Mouse (Mus musculus): ENCODE measurements around the gene Gopc. TPM values are rescaled to one million over a fixed set of nuclear protein-coding genes. Genes with fewer than 3 reads are reported as not detected.

Gene Gopc
- polyA plus RNA-seq, 1 experiment from 2014 or later, result 18.5 TPM

DNA sequence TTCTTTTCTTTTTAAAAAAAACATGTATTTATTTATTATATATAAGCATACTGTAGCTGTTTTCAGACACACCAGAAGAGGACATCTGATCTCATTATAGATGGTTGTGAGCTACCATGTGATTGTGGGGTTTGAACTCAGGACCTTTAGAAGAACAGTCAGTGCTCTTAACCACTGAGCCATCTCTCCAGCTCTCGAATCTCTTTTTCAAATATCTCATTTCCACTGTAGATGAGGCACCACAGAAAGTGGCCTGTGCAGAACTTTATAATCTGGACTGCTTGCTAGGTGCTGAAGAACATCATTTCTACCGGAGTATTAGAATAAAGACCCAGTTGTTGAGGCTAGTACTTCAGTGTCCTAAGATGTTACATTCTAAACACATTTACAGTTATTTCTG is 33.1 kb upstream of the Gopc start:
- DNase-seq (ENCODE audit: low spot score) (no peak), ATAC-seq (replicated peaks; ENCODE audit: low FRiP score, low read depth) (no peak)
- Histone ChIP-seq H3K27ac (no peak overlapping the region), H3K9me3 (replicated peaks; ENCODE audit: low read length) (no peaks in the 10 kb centered on the region), H3K4me3 (replicated peaks; ENCODE audit: low read depth, low read length) (no peak overlapping the region), H3K27me3 (ENCODE audit: insufficient read depth, low read length) (no peaks in the 10 kb centered on the region), H3K4me2 (ENCODE audit: low read length) (no peak overlapping the region), H3K4me1 (replicated peaks; ENCODE audit: insufficient read depth, low read length) (no peaks in the 10 kb centered on the region), H3K9ac (ENCODE audit: low read depth, low read length) (no peak overlapping the region), H3K36me3 (ENCODE audit: insufficient read depth, low read length) (no peaks in the 10 kb centered on the region)
- no peak for TF ChIP-seq CTCF (IDR thresholded peaks at IDR 0.05; ENCODE audit: low read depth)
- 90% methylated on average over 2 of the region's 2 CpGs for WGBS

DNA sequence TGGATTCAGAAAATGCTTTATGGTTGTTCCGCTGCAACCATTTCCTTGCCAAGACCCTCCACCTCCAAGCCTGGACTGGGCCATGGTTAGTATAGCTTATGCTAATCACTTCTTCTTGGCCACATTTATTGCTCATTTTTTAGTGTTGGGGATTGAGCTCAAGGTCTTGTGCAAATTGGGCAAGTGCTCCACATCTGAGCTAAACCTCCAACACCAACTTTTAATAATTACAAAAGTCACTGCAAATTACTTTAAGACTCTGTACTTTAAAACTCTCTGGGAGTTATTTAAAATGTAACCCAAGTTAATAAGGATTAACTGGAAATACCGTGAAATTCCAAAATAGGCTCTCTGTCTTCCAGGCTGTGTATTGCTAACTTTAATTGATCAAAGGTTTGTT is 25.6 kb upstream of the Gopc start:
- Histone ChIP-seq H3K27me3 (ENCODE audit: insufficient read depth, low read length) (no peaks in the 10 kb centered on the region), H3K4me2 (ENCODE audit: low read length) (no peak overlapping the region), H3K9ac (ENCODE audit: low read depth, low read length) (no peak overlapping the region), H3K9me3 (replicated peaks; ENCODE audit: low read length) (no peaks in the 10 kb centered on the region), H3K27ac (peak overlapping the region; percentile 10; the same call in 1 of the 2 replicates), H3K4me1 (replicated peaks; ENCODE audit: insufficient read depth, low read length) (no peaks in the 10 kb centered on the region), H3K36me3 (ENCODE audit: insufficient read depth, low read length) (no peaks in the 10 kb centered on the region), H3K4me3 (replicated peaks; ENCODE audit: low read depth, low read length) (no peak overlapping the region)
- DNase-seq (ENCODE audit: low spot score), result no peak
- no peak for ATAC-seq (replicated peaks; ENCODE audit: low FRiP score, low read depth)
- WGBS, result 78% methylated on average over 2 of the region's 2 CpGs
- no peak for TF ChIP-seq CTCF (IDR thresholded peaks at IDR 0.05; ENCODE audit: low read depth)

DNA sequence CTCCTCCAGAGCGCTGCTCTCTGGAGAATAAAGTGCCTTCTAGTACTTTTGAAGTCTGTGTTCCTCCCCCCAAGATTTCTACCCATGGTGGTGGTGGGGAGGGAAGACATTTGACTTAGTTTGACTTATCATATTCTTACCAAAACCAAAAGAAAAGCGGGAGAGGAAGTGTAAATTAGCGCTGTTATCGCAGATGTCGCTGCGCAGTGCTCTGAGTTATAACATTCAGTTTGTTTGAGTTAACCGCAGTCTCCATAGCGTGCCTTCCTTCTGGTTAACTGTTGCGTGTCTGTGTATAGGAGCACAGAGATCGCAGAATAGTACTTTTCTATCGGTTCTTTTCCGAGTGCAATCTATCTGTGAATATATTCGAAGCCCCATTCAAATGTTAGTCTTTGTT is 23.2 kb upstream of the Gopc start:
- WGBS, result 88% methylated on average over 13 of the region's 13 CpGs
- no peaks in the 10 kb centered on the region for H3K4me1 ChIP-seq (replicated peaks; ENCODE audit: insufficient read depth, low read length)
- no peak for ATAC-seq (replicated peaks; ENCODE audit: low FRiP score, low read depth)
- no peak for TF ChIP-seq CTCF (IDR thresholded peaks at IDR 0.05; ENCODE audit: low read depth)
- no peak overlapping the region for H3K4me2 ChIP-seq (ENCODE audit: low read length)
- H3K27me3 ChIP-seq (ENCODE audit: insufficient read depth, low read length), result no peaks in the 10 kb centered on the region
- H3K27ac ChIP-seq, result no peak overlapping the region
- no peaks in the 10 kb centered on the region for H3K9me3 ChIP-seq (replicated peaks; ENCODE audit: low read length)
- no peak for DNase-seq (ENCODE audit: low spot score)
- H3K9ac ChIP-seq (ENCODE audit: low read depth, low read length), result no peak overlapping the region
- H3K36me3 ChIP-seq (ENCODE audit: insufficient read depth, low read length), result no peaks in the 10 kb centered on the region
- no peak overlapping the region for H3K4me3 ChIP-seq (replicated peaks; ENCODE audit: low read depth, low read length)

DNA sequence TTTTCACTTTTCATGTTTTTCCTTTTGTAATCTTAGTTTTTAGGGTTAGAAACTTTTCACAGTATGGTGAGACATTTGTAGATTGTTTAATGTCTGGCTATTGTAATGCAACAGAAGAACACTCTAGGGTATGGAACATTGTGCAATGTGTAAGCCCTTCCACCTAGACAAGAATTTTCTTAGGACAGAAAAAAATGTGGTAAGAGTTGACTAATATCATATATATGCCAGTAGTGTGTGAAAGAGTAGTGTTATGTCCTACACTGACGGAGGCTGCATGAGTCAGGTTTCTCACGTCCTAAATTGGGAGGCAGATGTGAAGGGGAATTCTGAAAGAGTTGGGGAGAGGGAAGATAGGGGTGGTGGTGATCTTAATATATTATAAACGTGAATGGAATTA is 17.8 kb upstream of the Gopc start:
- Histone ChIP-seq H3K4me1 (replicated peaks; ENCODE audit: insufficient read depth, low read length) (no peaks in the 10 kb centered on the region), H3K9ac (ENCODE audit: low read depth, low read length) (no peak overlapping the region), H3K9me3 (replicated peaks; ENCODE audit: low read length) (no peaks in the 10 kb centered on the region), H3K27ac (no peak overlapping the region), H3K27me3 (ENCODE audit: insufficient read depth, low read length) (no peaks in the 10 kb centered on the region), H3K4me2 (ENCODE audit: low read length) (no peak overlapping the region), H3K36me3 (ENCODE audit: insufficient read depth, low read length) (no peaks in the 10 kb centered on the region), H3K4me3 (replicated peaks; ENCODE audit: low read depth, low read length) (no peak overlapping the region)
- WGBS, result 57% methylated on average over 3 of the region's 3 CpGs
- ATAC-seq (replicated peaks; ENCODE audit: low FRiP score, low read depth) (no peak), DNase-seq (ENCODE audit: low spot score) (no peak)
- no peak for TF ChIP-seq CTCF (IDR thresholded peaks at IDR 0.05; ENCODE audit: low read depth)

DNA sequence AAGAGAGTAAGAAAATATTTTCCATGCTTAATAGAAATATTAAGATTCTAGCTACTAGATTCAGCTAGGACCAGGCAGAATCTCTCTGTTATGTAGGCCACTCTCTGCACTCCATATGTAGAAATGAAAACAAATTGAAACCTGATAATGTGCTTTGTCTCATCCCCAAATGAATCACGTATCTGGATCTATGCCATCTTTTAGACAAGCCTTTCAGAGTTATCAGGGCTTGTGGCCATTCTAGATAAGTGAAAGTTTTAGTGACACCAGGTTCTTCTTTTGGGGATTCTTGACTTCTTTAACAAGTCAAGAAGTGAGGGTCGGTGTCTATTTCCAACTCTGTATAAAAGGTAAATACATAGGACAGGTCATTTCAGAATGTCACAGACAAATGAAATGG is 16.8 kb upstream of the Gopc start:
- ATAC-seq (replicated peaks; ENCODE audit: low FRiP score, low read depth) (no peak), DNase-seq (ENCODE audit: low spot score) (no peak)
- Histone ChIP-seq H3K36me3 (ENCODE audit: insufficient read depth, low read length) (no peaks in the 10 kb centered on the region), H3K27ac (no peak overlapping the region), H3K9me3 (replicated peaks; ENCODE audit: low read length) (no peaks in the 10 kb centered on the region), H3K27me3 (ENCODE audit: insufficient read depth, low read length) (no peaks in the 10 kb centered on the region), H3K9ac (ENCODE audit: low read depth, low read length) (no peak overlapping the region), H3K4me3 (replicated peaks; ENCODE audit: low read depth, low read length) (no peak overlapping the region), H3K4me2 (ENCODE audit: low read length) (no peak overlapping the region), H3K4me1 (replicated peaks; ENCODE audit: insufficient read depth, low read length) (no peaks in the 10 kb centered on the region)
- TF ChIP-seq CTCF (IDR thresholded peaks at IDR 0.05; ENCODE audit: low read depth), result no peak
- WGBS, result 74% methylated on average over 2 of the region's 2 CpGs

DNA sequence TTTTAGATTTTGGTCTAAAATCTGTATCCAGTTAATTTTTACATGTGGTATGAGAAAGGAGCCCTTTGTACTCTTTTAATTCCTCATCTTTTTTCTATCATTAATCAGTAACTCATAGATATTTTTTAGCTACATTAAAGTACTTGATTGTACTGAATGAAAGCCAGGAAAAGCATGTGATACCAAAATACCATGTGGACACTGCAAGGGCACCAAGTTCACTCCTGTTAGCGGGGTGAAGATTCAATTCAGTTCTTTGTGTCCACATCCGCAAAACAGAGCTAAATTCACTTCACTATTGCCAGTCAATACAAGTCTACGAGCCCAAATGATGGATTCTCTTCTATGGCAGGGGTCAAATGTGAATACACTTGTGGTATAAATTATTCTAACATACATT is 14.7 kb upstream of the Gopc start:
- no peak for TF ChIP-seq CTCF (IDR thresholded peaks at IDR 0.05; ENCODE audit: low read depth)
- H3K9me3 ChIP-seq (replicated peaks; ENCODE audit: low read length), result no peaks in the 10 kb centered on the region
- H3K27ac ChIP-seq, result no peak overlapping the region
- no peaks in the 10 kb centered on the region for H3K36me3 ChIP-seq (ENCODE audit: insufficient read depth, low read length)
- H3K9ac ChIP-seq (ENCODE audit: low read depth, low read length), result no peak overlapping the region
- WGBS, result 76% methylated on average over 3 of the region's 3 CpGs
- ATAC-seq (replicated peaks; ENCODE audit: low FRiP score, low read depth), result no peak
- no peaks in the 10 kb centered on the region for H3K4me1 ChIP-seq (replicated peaks; ENCODE audit: insufficient read depth, low read length)
- DNase-seq (ENCODE audit: low spot score), result peak; percentile 7
- no peak overlapping the region for H3K4me3 ChIP-seq (replicated peaks; ENCODE audit: low read depth, low read length)
- H3K4me2 ChIP-seq (ENCODE audit: low read length), result no peak overlapping the region
- no peaks in the 10 kb centered on the region for H3K27me3 ChIP-seq (ENCODE audit: insufficient read depth, low read length)

DNA sequence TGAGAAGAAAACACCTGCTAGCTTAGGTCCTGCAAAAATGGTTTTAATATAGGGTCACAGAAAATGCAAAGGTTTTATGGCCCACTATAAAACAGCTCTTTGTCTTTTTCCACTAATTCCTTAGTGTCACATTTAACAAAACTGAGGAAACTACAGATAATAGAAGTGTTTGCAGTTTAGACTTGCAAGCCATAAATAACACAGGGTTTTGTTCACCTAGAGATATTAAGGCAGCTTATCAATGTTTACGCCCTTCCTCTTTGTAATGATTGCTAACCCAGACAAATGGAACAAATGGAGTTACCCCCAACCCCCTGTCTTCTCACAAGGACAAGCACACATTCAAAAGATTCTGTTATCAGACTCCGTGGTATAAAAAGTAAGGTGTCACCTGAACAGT is 9.3 kb upstream of the Gopc start:
- Histone ChIP-seq H3K4me1 (replicated peaks; ENCODE audit: insufficient read depth, low read length) (no peaks in the 10 kb centered on the region), H3K4me2 (ENCODE audit: low read length) (no peak overlapping the region), H3K9me3 (replicated peaks; ENCODE audit: low read length) (no peaks in the 10 kb centered on the region), H3K36me3 (ENCODE audit: insufficient read depth, low read length) (no peaks in the 10 kb centered on the region), H3K9ac (ENCODE audit: low read depth, low read length) (no peak overlapping the region), H3K27ac (no peak overlapping the region), H3K4me3 (replicated peaks; ENCODE audit: low read depth, low read length) (no peak overlapping the region), H3K27me3 (ENCODE audit: insufficient read depth, low read length) (no peaks in the 10 kb centered on the region)
- ATAC-seq (replicated peaks; ENCODE audit: low FRiP score, low read depth), result no peak
- no peak for TF ChIP-seq CTCF (IDR thresholded peaks at IDR 0.05; ENCODE audit: low read depth)
- 80% methylated on average over 2 of the region's 2 CpGs for WGBS
- DNase-seq (ENCODE audit: low spot score), result no peak
